Mouse (Mus musculus) WW6 (cell line): ENCODE data around the gene Gamt.

ENCODE experiments used
- DNase-seq: peaks from one replicate; pipeline ENCODE4 v3.0.0-alpha.2; 2013; ENCODE audit warnings: low read depth, low spot score

Gene Gamt

DNA sequence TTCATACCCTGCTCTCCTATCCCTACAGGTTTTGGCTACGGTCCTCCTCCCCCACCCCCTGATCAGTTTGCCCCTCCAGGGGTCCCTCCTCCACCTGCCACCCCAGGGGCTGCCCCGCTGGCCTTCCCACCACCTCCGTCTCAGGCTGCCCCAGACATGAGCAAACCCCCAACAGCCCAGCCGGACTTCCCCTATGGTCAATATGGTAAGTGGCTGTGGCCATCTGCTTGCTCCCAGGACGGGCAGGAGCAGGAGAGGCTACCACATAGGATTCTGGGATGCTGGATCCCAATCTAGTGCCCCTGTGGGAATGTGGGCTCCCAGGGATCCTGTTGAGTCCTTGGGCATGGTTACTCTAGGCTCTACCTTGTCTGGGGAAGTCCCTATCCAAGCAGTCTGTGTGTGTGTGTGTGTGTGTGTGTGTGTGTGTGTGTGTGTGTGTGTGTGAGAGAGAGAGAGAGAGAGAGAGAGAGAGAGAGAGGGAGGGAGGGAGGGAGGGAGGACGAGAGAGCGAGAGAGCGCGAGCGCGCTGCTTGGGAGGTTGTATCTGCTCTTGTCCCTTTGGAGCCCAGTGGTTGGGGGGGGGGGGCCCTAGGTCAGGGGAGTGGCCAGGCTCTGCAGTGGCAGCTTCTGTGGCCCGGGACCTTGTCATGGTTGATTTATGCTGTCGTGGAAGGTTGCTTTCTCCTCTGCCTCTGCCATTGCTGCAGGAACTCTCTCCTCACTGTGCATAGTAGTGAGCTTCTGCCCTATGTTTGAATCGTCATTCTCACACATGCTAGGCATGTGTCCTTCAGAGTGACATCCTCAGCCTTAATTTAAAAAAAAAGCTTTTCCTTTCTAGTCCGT is 24.6 kb upstream of the Gamt start:
- no peak for DNase-seq

DNA sequence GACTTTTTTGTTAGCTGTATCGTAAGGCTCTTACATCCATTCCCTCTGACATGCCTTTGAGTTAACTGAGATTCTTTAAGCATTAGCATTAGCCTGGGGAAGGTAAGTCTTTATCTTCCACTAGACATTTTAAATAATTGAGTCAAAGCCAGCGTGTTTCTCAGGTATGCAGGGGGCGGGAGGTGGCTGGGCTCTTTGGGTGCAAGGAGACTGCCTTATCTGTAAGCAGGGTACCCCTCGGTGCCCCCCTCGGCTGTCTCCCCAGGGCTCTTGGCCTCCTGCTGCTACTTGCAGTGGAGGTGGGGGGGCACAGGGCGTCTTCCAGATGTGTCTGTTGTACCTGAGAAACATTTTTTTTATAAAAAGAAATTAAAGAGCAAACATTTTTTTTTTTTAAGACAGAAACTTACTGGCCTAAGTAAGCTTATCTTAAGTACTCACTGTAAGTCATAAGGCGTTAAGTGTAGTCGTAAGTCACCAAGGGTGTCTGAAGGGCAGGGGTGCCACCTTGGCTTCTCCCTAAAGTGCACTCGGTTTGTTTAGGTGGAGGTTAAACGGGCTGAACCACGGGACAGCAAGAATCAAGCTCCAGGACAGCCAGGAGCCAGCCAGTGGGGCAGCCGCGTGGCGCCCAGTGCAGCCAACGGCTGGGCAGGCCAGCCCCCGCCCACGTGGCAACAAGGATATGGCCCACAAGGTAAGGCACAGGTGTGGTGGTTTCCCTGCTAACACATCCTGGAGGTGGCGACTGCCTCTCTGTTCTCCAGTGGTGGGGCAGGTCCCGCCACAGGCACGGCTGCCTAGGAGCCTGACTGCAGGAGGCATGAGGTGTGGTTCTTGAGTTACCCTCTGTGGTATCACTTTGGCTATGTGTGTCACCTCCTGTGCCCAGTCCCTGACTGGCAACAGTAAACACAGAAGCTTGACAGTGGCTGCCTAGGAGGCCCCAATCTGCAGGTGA is 21.9 kb upstream of the Gamt start:
- DNase-seq: no peak

DNA sequence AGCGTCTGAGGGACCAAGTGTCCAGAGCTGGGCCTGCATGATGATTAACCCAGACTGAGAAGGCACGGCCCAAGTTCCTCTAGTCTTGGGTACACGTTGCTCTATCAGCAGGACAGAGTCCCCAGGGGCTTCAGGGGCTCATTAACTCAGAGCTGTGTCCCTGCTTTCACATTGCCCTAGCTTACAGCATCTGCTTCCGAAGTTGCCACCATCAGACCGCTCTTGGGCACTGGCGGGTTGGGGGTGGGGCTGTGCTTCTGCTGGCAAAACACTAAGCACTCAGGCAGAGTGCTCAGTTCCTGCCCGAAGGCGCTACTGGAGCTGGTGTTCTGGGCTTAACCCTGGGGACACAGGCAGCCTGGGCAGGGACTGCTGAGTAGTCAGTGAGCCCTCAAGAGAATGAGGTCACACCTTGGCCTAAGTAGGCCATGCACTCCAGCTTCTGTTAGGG is 21.1 kb upstream of the Gamt start:
- DNase-seq: no peak

- no peak for DNase-seq
Measured at GRCm38 (mm10) chr10:80281304-80281703, 20.5 kb upstream of the Gamt start.

DNA sequence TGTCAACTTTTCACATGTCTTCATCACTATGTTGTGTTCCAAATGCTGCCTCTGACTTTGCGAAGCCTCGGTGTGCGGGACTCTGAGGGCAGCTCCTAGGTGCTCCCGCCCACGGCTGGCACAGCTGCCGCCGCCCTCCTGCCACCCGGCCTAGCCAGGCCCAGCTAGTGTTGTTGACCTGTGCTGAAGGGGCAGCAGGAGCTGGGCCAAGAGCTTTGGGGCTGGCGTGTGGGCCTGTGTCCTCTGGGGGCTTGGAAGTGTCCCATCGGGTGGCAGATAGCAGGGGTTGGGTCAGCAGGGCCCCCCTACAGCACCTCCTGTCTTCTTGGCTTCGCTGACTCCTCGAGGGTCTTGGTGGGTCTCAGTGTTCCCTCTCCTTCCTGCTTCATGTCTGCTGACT is 18.5 kb upstream of the Gamt start:
- no peak for DNase-seq

GRCm38 (mm10) chr10:80278390-80278789 is 17.6 kb upstream of the Gamt start:
- DNase-seq: no peak

GRCm38 (mm10) chr10:80276238-80276637 is 15.4 kb upstream of the Gamt start:
- DNase-seq: no peak

- no peak for DNase-seq
Measured at GRCm38 (mm10) chr10:80273847-80274246, 13.0 kb upstream of the Gamt start.

GRCm38 (mm10) chr10:80271870-80272585 is 11.2 kb upstream of the Gamt start:
- no peak for DNase-seq

DNA sequence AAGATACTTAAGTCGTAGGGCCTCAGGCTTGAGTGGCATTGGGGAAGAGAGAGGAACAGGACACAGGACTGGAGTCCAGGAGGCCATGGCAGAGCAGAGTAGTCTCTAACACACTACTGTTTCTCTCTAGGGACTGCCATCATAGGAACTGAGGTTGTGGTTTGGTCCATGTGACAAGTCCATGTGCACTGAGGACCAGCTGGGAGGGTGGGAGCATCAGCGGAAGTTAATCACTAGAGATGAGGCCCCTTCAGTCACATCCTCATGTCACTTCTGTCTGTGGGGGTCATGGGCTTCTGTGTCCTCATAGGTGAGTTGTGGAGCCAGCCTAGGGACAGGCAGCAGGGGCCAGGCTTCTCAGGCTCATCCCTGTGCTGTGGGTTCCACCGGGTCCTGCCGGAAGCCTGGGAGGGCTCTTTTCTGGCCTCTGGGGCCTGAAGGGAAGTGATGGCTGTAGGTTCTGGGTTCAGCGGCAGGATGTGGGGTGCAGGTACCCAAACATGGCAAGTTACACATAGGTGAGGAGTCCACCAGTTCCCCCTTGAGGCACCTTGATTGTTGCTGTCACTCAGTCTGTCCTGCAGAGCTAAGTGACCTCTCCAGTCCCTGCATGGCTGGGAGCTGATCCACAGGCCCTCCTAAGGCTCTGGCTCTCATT is 10.5 kb upstream of the Gamt start:
- no peak for DNase-seq

GRCm38 (mm10) chr10:80270734-80271181 is 9.9 kb upstream of the Gamt start:
- no peak for DNase-seq

GRCm38 (mm10) chr10:80270099-80270498 is 9.3 kb upstream of the Gamt start:
- no peak for DNase-seq

- DNase-seq: no peak
Measured at GRCm38 (mm10) chr10:80265149-80265486, 4.3 kb upstream of the Gamt start.

GRCm38 (mm10) chr10:80264341-80265148 is 3.7 kb upstream of the Gamt start:
- peak; percentile 92 for DNase-seq

DNA sequence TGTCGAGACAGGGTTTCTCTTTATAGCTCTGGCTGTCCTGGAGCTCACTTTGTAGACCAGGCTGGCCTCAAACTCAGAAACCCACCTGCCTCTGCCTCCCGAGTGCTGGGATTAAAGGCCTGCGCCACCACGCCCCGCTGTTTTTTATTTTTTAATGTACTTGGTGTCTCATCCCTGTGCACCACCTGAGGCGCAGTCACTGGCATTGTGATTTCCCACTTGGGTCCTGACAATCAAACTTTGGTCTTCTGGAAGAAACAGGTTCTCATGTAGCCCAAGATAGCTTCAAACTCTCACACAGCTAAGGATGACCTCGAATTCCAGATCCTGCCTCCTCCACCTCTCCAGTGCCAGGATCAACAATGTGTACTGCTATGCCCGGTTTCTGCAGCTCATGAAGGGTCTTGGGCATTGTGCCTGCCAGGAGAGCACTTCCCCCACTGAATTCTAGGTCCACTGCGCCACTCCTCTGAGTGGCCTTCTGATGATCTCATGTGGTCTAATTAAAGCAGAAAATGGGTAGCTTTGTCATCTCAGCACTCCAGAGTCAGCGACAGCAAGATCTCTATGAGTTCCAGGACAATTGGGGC is 2.1 kb upstream of the Gamt start:
- DNase-seq: no peak

DNA sequence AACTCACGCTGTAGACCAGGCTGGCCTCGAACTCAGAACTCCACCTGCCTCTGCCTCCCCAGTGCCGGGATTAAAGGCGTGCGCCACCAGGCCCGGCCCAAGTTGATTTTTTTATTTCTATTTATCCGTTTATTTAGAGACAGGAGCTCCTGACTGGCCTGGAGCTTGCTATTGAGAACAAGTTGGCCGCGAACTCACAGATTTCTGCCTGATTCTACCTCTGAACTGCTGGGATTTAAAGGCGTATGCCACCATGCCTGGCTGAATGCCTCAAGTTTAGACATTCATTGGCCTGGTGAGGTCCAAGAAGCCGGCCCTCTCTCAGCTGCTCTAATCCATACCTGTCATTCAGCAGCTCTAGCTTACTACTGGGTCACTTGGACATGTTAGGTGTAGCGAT is 1.4 kb upstream of the Gamt start:
- DNase-seq: no peak

DNA sequence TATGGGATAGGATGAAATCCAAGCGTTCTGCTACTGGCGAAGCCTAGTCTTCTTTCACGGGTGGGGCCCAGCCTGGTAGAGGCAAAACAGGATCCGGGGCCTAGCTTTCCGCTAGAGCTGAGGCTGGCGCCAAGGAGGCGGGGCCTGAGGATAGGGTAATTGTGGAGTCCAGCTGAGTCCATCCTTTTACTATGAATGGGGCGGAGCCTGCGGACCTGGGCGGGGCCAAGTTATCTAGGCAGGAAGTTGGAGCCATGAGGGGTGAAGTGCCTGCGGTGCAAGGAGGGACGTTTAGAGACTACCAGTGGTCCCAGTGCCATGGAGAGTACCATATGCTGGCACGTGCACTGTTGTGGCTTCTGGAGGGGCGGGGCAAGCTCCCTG is 765 bp upstream of the Gamt start:
- peak; percentile 72 for DNase-seq

DNA sequence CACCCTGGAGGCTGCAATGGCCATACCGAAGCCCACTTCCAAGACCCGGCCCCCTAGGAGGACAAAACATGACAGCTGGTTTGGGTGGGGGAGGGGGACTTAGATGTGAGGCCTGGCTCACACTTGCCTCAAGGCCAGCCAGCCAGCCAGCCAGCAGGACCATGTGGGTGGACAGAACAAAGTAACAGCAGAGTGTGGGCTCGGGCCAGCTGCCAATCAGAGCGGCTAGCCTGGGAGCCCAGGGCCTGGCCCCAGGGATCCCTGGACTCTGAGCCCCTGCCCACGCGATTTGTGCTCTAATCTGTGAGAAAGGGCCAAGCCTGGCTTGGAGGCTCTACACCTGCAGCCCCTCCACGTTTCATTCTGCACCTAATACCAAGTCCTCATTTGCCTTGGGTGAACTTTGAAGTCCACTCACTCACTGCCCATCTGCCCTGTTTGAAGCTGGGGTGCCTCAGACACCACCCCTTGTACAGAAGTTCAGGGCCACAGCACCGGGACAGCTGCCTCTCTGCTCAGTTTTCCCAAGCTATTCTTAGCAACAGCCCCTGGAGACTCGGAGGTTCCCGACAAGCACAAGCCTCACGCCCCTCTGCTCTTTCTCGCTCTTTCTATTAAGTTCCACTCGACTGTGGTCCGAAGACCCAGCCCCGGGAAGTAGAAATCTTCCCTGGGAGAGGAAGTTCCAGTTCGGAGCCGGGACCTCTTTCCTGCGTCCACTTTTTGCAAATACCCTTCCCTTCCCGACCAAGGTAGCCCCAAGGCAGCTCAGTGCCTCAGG is 761 bp downstream of the Gamt start:
- DNase-seq: no peak

- DNase-seq: no peak
Measured at GRCm38 (mm10) chr10:80259463-80259805, 1.4 kb downstream of the Gamt start.
